Mouse (Mus musculus) heart, postnatal 36 days (tissue): ENCODE results near the gene Zdhhc11. TPM values are rescaled to one million over a fixed set of nuclear protein-coding genes. Genes with fewer than 3 reads are reported as not detected.
A peak's percentile ranks its signal among the peaks of the same experiment; 100 is the strongest.

ENCODE experiments used
- DNase-seq, 2 experiments: peaks; one replicate each; pipeline ENCODE4 v3.0.0; 2021 to 2022
- intact Hi-C: fragments of 180-260 bp; cut with DNase I; formaldehyde crosslinking; loops from one replicate; pipeline ENCODE4 v1.15.1; 2025
- total RNA-seq, 2 experiments: library from RNA; stranded (reverse); gene quantifications; 2 replicates each; pipeline ENCODE4 v1.2.3; 2021

Zdhhc11 gene
- not detected for total RNA-seq

- intact Hi-C loops = no loop called here
- no peak for DNase-seq
Observed at GRCm38 (mm10) chr13:73963551-73963950, at the start of gene Zdhhc11. Gene Zdhhc11 (plus strand): TSS chr13:73963851.

DNA sequence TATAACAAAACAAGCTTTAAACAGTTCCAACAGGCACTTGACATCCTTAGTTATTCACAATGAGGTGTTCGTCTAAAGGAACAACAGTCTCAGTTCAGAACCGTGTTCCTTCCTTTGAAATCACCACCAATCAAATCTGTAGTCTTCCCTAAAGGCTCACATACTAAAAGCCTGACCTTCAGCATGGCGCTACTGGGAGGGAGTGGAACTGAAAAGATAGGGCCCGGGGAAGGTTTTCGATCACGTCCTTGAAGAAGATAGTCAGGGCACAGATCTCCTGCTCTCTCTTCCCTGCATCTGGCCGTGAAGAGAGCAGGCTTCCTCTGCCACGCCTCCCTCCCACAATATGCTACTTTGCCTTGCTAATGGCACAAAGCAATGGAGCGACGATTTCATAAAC lies 31.4 kb upstream of the Zdhhc11 start:
- intact Hi-C loops = no loop called here
- DNase-seq = no peak

- no peak for DNase-seq
- intact Hi-C loops = no loop called here
Observed at GRCm38 (mm10) chr13:73936938-73937320, 26.7 kb upstream of the Zdhhc11 start.

DNA sequence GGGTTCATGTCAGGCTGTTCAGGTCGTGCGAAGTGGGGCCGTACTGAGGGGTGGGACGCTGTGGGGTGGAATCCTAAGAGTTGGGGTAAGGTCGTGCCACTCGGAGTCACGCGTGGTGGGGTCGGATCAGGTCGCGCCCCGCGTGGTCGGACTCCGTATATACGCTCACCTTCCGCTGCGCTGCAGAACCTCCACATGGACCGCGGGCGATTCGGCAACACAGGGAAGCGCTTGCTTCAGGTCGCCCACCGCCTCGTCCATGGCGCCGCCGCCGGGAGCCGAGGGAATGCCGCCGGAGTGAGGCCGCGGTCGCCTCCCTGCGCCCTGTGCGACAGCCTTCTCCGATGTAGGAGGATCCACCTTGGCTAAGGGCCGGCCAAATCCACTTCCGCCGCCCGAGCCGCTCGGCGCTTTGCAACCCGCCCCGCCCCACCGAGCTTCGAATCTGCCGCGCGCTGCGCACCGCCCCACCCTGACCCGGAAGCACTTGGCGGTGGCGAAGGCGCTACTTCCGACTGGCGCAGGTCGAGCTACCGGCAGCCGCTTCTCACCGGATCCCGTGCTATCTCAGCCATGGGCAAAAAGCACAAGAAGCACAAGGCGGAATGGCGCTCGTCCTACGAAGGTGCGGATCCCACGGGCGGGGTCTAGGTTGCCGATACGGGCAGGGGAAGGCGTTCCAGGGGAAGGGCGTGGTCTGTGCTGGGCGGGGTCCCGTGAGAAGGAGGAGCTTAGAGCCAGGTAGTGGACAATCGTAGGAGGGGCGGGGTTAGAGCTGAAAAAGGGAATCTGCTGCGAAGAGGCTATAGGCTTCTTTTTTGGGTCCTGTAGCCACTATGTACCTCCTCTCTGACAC lies 26.1 kb upstream of the Zdhhc11 start, which contains the start of the genes Trip13 and Brd9:
TSS of gene Trip13 (minus strand) at position 464 of the 856 bp plus-strand sequence.
TSS of gene Brd9 (plus strand) at position 491 of the 856 bp plus-strand sequence.
- intact Hi-C loops = no loop called here
- DNase-seq = peak; percentile 92 to 97

DNA sequence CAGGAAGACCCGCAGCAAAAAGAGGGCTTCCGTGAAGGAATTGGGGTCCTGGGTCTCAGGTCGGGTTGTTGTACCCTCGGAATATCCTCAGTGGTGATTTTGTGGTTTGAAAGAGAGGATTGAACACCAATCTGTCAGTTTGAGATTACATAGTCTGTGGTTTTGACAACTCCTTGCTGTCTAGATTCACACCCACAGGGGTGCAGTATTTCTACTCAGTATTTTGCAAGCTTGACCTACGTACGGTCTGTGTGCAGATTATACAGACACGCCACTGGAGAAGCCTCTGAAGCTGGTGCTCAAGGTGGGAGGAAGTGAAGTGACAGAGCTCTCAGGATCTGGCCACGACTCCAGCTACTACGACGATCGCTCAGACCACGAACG lies 25.5 kb upstream of the Zdhhc11 start:
- no peak for DNase-seq
- intact Hi-C loops = no loop called here

- DNase-seq = no peak
- intact Hi-C loops = no loop called here
Observed at GRCm38 (mm10) chr13:73939101-73939500, 24.6 kb upstream of the Zdhhc11 start.

GRCm38 (mm10) chr13:73944606-73945005 lies 19.0 kb upstream of the Zdhhc11 start:
- no peak for DNase-seq
- intact Hi-C loops = no loop called here

DNA sequence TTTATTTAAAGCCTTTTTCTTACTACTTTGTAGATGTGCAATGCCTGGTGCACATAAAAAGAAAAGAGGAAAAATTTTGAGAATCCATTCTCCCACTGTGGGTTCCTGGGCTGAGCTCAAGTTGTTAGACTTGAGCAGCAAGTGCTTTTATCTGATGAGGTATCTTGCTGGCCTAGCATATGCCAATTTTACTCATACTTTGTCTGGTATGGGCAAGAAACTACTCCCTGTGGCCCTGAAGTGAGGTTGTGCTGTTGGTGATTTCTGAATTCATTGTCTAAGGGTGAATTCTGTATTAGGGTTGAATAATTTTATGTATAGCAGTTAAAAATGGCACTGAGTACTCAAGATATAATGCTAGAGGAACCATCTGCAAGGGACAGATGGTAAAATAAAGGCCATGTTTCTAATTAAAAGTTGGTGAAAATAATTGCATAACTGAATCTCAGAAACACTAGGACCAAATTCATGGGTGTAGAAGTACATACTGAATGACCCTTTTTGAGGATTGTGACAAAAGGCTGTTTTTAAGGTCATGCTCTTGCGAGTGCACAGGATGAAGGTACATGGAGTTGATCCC lies 10.0 kb upstream of the Zdhhc11 start:
- DNase-seq = no peak
- intact Hi-C loops = no loop called here

GRCm38 (mm10) chr13:73954666-73955065 lies 9.0 kb upstream of the Zdhhc11 start:
- no peak for DNase-seq
- intact Hi-C loops = no loop called here

DNA sequence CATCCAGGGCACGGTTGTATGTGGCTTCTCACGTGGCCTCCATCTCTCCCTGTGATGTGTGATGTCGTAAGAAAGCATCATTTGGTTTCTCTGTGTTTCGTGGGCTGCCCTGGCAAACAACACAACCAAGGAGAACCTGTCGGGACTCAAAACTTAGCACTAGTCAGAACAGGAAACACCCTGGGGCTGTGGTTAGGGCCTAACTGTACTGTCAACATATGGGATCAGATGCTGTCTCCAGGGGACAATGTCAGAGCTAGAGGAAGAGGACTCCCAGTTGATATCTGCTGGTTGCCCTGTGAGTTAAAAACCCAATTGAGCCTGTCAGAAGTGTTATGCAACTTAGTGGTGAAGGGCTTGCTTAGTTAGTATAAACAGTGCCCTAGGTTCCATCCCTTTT lies 8.1 kb upstream of the Zdhhc11 start:
- intact Hi-C loops = no loop called here

GRCm38 (mm10) chr13:73960117-73960652 lies 3.5 kb upstream of the Zdhhc11 start:
- DNase-seq = no peak
- intact Hi-C loops = no loop called here

More for the DNA sequence above, 8.1 kb upstream of the Zdhhc11 start:
- no peak for DNase-seq

- DNase-seq = no peak
- intact Hi-C loops = no loop called here
Observed at GRCm38 (mm10) chr13:73961177-73961576, 2.5 kb upstream of the Zdhhc11 start.

- intact Hi-C loops = loop anchor here (1.0 to 2.0 kb wide), 3 partner anchors 20 to 331 kb away; no protein-coding TSS in a partner anchor
- DNase-seq = peak; percentile 83 to 87
Observed at GRCm38 (mm10) chr13:73970545-73971448, 7.1 kb downstream of the Zdhhc11 start.

DNA sequence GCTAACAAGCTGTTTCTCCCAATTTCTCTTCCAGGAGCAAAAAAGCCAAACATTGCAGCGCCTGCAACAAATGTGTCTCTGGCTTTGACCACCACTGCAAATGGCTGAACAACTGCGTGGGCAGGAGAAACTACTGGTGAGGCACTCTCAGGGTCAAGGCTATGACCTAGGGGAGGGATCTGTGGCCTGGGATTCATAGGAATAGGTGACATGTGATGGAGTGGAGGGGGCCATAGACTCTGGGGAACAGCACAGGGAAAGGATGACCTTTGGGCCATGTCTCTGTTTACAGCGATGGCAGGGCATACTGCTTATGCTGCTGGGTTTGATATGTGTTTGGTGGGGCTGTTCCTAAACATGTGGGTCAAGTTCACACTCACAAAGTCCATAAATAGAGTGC lies 10.9 kb downstream of the Zdhhc11 start:
- no peak for DNase-seq
- intact Hi-C loops = no loop called here

DNA sequence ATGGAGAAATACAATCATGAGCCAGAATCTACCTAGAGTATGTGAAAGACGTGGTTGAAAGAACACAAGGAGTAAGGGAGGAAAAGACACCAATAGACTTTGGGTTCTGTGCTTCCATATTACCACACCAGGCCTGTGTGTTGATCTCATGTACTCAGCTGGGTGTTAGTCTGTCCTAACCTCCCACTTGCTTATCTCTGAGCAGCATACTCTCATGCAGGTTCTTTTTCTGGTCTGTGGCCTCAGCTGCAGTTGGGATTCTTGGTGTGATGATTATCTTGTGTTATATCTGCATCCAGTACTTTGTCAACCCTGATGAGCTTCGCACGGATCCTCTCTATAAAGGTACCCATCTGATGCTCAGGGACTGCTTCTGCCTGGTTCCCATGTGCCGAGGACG lies 13.3 kb downstream of the Zdhhc11 start:
- no peak for DNase-seq
- intact Hi-C loops = loop anchor here (1.0 kb wide), 1 partner anchor 7 kb away; no protein-coding TSS in a partner anchor

GRCm38 (mm10) chr13:73990325-73990724 lies 26.7 kb downstream of the Zdhhc11 start:
- intact Hi-C loops = loop anchor here (2.0 kb wide), 1 partner anchor 20 kb away; no protein-coding TSS in a partner anchor
- DNase-seq = no peak

- intact Hi-C loops = loop anchor here (2.0 kb wide), 1 partner anchor 20 kb away; no protein-coding TSS in a partner anchor
- no peak for DNase-seq
Observed at GRCm38 (mm10) chr13:73990761-73991160, 27.1 kb downstream of the Zdhhc11 start.

- intact Hi-C loops = loop anchor here (2.0 kb wide), 1 partner anchor 20 kb away; no protein-coding TSS in a partner anchor
- DNase-seq = peak; percentile 24 to 29
Observed at GRCm38 (mm10) chr13:73991267-73991666, 27.6 kb downstream of the Zdhhc11 start.

DNA sequence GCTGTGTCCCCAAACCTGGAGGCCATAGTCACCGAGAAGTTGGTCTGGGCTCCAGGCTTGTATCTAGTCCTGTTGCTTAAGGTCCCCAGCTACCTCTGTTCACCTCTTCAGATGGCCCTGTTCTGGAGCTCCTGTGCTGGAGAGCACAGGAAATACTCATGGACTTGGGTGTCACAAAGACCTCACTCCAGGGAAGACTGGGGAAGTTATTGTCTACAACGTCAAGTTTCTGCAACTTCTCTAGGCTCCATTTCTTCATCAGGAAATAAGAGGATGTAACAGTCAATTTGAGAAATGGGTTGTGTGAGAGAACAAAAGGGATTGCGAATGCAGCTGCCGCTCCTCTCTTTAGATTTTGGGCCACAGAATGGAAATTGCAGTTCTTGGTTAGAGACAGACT lies 32.8 kb downstream of the Zdhhc11 start:
- intact Hi-C loops = no loop called here
- no peak for DNase-seq

DNA sequence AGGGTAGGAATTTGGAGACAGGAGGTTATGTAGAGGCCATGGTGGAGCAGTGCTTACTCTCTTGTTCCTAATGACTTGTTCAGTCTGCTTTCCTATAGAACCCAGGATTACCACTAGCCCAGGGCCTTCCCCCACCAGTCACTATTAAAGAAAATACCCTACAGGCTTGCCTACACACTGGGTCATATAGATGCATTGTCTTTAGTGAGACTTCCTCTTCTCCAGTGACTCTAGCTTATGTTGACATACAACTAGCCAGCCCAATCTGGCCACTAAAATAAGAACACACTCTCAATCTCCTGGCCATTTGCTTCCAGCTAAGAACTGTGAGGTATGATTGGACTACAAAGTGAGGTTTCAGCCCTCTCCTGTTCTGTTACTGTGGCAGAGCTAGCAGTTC lies 36.9 kb downstream of the Zdhhc11 start:
- intact Hi-C loops = no loop called here
- DNase-seq = no peak
